Mouse (Mus musculus) gastrocnemius, adult 2 months (tissue): Measurements from ENCODE around the gene Nkx2-5. TPM values are rescaled to one million over a fixed set of nuclear protein-coding genes. Genes with fewer than 3 reads are reported as not detected.

Source experiments
- DNase-seq: peaks from one replicate; pipeline ENCODE4 v3.0.0; 2022
- H3K27ac ChIP-seq: fragments of 200-600 bp; 2 replicates; pipeline ENCODE4 v1.8.1; 2022; ENCODE audit warnings: mild to moderate bottlenecking
- H3K4me3 ChIP-seq: fragments of 200-600 bp; 2 replicates; pipeline ENCODE4 v1.8.1; 2022; ENCODE audit warnings: mild to moderate bottlenecking, moderate library complexity
- CTCF ChIP-seq: fragments of 200-600 bp; IDR thresholded peaks from 2 replicates; pipeline ENCODE4 v1.8.1; 2022; ENCODE audit warnings: antibody characterized with exemption, mild to moderate bottlenecking, moderate library complexity
- intact Hi-C: fragments of 180-260 bp; cut with DNase I; formaldehyde crosslinking; loops from one replicate; pipeline ENCODE4 v1.15.1; 2025
- total RNA-seq, 2 experiments: library from RNA; stranded (reverse); gene quantifications; 2 replicates each; pipeline ENCODE4 v1.2.3; 2021

The Nkx2-5 gene
- total RNA-seq, 2 experiments from 2014 or later: not detected

GRCm38 (mm10) chr17:26813497-26813896, 31.3 kb downstream of the Nkx2-5 start:
- no peak for TF ChIP-seq CTCF
- intact Hi-C loops: no loop called here
- no peak overlapping the region for H3K27ac ChIP-seq
- no peak for DNase-seq
- H3K4me3 ChIP-seq: no peak overlapping the region

DNA sequence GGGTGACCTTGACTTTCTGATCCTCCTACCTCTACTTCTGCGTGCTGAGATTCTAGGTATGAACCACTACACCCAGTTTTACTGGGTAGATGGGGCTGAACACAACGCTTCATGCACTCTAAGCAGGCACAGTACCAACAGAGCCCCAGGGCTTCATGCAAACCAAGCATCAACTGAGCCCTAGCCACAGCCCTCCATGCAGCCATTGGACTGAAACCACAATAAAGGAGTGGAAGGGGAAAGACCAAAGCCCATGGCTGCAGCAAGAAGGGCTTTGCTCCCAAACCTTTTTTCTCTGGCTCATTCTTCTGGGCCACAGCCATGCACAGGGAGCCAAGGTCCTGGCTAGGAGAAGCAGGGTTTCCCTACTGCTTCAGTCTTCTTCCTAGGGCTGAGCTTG, 32.2 kb downstream of the Nkx2-5 start:
- DNase-seq: no peak
- TF ChIP-seq CTCF: no peak
- intact Hi-C loops: no loop called here
- H3K4me3 ChIP-seq: no peak overlapping the region
- no peak overlapping the region for H3K27ac ChIP-seq

DNA sequence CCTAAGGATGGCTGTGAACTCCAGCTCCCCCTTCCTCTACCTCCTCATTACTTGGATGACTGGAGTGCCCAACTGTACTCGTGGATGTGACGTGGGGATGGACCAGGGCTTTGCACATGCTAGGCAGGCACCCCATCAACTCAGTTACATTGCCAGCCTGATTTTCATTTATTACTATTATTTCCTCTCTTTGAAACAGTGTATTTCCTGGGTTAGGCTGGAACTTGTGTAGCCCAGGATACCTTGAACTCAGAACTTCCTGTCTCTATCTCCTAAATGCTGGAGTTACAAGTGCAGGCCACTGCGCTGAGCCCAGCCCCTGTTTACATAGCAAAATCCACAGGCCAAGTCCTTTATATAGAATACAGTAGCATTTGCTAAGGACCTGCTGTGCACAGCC, 41.9 kb downstream of the Nkx2-5 start:
- Histone ChIP-seq H3K4me3 (no peak overlapping the region), H3K27ac (no peak overlapping the region)
- TF ChIP-seq CTCF: no peak
- intact Hi-C loops: no loop called here
- DNase-seq: no peak

DNA sequence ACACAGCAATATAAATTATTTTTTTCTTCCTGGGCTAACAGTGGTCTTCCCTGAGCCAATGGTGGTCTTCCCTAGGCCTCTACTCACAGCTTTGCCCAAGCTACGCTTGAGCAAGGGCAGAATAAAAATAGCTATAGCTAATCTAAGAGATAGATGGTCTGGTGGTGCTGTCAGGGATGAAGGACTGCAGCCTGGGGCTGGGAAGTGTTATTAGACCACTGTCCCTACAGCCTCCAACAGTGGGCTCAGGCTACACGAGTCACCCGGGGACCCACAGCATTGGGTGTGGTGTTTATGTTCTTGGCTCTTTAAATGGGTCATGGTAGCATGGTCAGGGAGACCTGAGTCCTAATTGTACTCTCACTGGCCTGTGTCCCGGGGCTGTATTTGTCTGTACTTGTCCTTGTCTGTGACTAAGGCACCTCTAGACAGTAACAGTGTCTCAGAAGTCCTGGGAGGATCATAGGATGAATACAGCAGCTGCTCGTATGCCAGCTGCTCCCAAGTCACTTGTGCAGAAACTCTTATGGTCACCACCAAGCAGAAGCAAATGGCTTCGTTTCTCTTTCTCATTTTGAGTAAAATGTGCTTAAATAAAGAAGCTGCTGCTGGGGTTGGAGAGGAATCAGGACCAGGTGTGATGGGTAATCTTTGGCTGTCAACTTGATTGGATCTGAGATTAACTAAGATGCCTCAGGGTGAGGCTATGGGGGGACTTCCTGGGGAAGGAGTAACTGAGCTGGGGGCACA, 47.3 kb downstream of the Nkx2-5 start:
- intact Hi-C loops: no loop called here
- DNase-seq: no peak
- Histone ChIP-seq H3K4me3 (no peak overlapping the region), H3K27ac (no peak overlapping the region)
- no peak for TF ChIP-seq CTCF

DNA sequence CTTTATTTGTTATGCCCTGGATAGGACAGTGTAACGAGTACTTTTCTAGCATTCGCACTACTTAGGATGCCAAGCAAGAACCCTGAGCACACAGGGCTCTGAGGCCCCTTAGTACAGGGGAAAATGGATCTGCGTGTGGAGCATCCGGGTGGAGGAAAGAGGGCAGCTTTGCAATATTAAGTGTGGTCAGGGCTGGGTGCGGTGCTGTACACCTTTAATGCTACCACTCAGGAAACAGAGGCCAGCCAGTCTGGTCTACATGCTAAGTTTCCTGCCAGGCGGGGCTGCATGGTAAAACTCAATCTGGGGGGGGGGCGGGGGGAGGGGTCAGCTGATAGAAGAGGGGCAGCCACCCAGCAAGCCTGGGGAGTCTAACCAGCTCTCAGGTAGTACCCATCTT, 49.4 kb downstream of the Nkx2-5 start:
- DNase-seq: no peak
- no peak for TF ChIP-seq CTCF
- H3K4me3 ChIP-seq: no peak overlapping the region
- intact Hi-C loops: no loop called here
- no peak overlapping the region for H3K27ac ChIP-seq

- peak; percentile 81 for TF ChIP-seq CTCF
- H3K27ac ChIP-seq: no peak overlapping the region
- peak; percentile 63 for DNase-seq
- intact Hi-C loops: loop anchor here (1.0 kb wide), 1 partner anchor 92 kb away; no protein-coding TSS in a partner anchor
- no peak overlapping the region for H3K4me3 ChIP-seq
Measured at GRCm38 (mm10) chr17:26794744-26795143, 50.1 kb downstream of the Nkx2-5 start.

GRCm38 (mm10) chr17:26793068-26793765, 51.6 kb downstream of the Nkx2-5 start:
- no peak overlapping the region for H3K27ac ChIP-seq
- intact Hi-C loops: no loop called here
- TF ChIP-seq CTCF: no peak
- H3K4me3 ChIP-seq: no peak overlapping the region
- no peak for DNase-seq

DNA sequence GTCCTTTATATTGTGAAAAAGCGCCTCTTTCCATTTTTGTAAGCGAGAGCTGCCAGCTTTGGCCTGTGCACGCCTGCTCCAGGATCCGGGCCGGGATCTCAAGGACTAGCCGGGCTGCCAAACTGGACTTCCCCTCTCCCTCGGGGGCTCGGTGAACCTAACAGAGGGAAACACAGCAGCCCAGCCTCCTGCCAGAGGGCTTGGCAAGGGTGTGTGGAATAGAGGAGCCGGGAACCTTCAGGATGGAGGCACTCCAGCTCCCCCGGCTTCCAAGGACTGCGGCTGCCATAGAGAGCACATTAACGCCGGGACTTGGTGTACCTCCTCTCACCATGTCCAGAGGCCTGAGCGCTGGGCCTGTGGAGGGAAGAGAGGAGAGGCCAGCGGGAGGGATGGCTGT, 52.7 kb downstream of the Nkx2-5 start:
- no peak for TF ChIP-seq CTCF
- intact Hi-C loops: no loop called here
- no peak overlapping the region for H3K4me3 ChIP-seq
- H3K27ac ChIP-seq: 0 out of 2 replicates have a peak overlapping the region, but pooled peaks have one; percentile 8
- peak; percentile 80 for DNase-seq

GRCm38 (mm10) chr17:26791580-26791979, 53.2 kb downstream of the Nkx2-5 start:
- Histone ChIP-seq H3K27ac (0 out of 2 replicates have a peak overlapping the region, but pooled peaks have one; percentile 8), H3K4me3 (no peak overlapping the region)
- intact Hi-C loops: no loop called here
- TF ChIP-seq CTCF: no peak
- no peak for DNase-seq

DNA sequence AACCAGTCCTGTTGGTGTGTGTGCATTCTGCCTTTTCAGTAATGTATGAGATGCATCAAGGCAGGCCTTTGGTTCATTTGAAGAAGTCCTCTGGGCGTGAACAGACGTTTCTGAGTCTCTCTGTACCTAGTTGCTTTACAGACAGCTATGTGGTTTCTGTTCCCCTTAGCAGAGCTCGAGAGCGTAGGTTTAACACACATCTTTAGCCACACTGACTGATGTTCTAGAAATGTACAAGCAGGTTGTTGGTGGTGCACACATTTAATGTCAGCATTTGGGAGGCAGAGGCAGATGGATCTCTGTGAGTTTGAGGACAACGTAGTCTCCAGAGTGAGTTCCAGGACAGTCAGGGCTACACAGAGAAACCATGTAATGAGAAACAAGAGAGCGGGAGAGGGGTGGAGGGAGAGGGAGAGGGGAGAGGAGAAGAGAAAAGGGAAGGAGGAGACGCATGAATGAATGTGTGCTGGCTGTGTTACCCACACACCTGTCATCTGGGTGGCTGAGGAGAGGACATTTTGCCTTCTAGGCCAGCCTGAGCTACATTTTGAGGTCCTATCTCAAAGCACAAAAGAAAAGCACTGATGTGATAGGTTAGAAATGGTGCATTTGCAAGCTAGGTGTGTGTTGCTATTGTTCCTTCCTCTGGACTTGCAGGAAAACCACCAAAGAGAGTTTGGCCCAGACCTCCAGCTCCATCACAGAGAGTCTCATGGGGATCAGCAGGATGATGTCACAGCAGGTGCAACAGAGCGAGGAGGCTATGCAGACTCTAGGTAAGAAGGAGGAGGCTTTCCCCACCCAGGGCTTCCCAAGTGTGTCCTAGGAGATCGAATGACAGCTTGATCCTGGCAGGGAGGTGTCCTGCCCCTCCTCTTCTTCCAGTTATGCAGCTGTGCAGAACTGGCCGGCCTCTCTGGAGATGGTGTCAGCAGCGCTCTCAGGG, 54.3 kb downstream of the Nkx2-5 start:
- TF ChIP-seq CTCF: no peak
- DNase-seq: peak; percentile 30
- intact Hi-C loops: no loop called here
- Histone ChIP-seq H3K27ac (no peak overlapping the region), H3K4me3 (no peak overlapping the region)

DNA sequence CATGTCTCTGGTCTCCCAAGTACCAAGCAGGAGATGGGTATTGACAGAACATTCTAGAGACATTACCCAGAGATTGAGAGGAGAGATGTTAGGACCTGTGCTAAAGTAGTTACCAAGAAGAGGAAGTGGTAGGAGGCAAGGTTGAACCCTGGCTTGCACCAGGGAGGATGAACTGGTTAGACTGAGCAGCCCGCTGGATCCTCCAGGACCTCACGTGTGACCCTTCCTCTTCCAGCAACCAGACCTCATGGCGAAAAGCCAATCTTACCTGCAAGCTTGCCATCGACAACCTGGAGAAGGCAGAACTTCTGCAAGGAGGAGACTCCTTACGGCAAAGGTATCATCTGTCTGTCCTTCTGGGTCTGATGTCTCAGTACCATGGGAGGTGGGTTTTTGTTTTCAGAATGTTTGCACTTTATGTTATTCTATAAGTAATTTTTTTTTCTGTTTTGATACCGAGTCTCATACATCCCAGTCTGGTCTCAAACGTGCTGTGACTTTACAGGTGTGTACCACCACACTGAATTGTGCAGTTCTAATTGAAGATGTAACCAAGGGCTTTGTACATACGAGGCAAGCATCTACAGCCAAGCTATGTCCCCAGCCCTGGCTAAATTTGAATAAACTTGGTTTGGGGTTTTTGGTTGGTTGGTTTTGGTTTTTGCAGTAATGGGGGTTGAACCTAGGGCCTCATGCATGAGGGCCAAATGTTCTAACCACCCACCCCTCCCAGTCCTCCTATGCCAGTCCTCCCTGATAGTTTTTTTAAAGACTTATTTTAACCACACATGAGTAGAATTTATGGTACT, 55.1 kb downstream of the Nkx2-5 start:
- no peak for DNase-seq
- intact Hi-C loops: no loop called here
- TF ChIP-seq CTCF: no peak
- Histone ChIP-seq H3K4me3 (no peak overlapping the region), H3K27ac (no peak overlapping the region)

DNA sequence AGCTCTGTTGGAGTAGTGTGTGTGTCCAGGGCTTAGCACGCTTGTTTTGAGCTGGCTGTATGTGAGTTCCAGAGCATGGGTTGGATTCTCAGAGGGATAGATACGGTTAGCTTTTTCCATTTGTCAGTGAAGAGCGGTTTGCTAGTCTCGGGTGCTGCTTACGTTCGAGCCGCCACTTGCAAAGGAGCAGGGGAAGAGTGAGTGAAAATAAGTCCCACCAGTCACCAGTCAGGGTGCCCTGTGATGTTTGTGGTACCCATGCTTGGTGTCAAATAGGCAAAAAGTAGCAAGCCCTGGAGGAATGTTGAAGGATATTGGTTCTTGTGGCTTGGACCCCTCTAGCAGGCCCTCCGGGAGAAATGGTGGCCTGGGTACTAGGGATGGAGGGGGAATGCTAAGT, 55.8 kb downstream of the Nkx2-5 start:
- intact Hi-C loops: no loop called here
- TF ChIP-seq CTCF: no peak
- Histone ChIP-seq H3K27ac (no peak overlapping the region), H3K4me3 (no peak overlapping the region)
- DNase-seq: no peak

Other genes with a start within 250 kb of the Nkx2-5 start
- gene Atp6v0e, start 181.8 kb downstream of the Nkx2-5 start, total RNA-seq: 10 to 100 TPM; 28.7 to 31.2 TPM
- gene Crebrf, start 129.4 kb downstream of the Nkx2-5 start, total RNA-seq: 10 to 100 TPM; 39.6 to 40.2 TPM
- 10 to 100 TPM; 27.3 to 30.3 TPM for gene Bnip1, start 63.9 kb downstream of the Nkx2-5 start, total RNA-seq
- gene Kifc5b, start 72.1 kb upstream of the Nkx2-5 start, total RNA-seq: under 1 TPM; 0.18 to 0.64 TPM
- gene Phf1, start 88.0 kb upstream of the Nkx2-5 start, total RNA-seq: 10 to 100 TPM in 1 of 2 experiments, 1 to 10 TPM in 1; 9.2 to 10.7 TPM
- 100 to 1,000 TPM in 1 of 2 experiments, 10 to 100 TPM in 1; 93.8 to 104 TPM for gene Cuta, start 94.6 kb upstream of the Nkx2-5 start, total RNA-seq
- 1 to 10 TPM; 3.0 to 3.5 TPM for gene Syngap1, start 96.2 kb upstream of the Nkx2-5 start, total RNA-seq
- gene Zbtb9, start 128.2 kb upstream of the Nkx2-5 start, total RNA-seq: under 1 TPM; 0.17 to 0.41 TPM
- gene Bak1, start 184.0 kb upstream of the Nkx2-5 start, total RNA-seq: 10 to 100 TPM; 15.5 to 20.1 TPM
- 1 to 10 TPM; 1.9 to 2.1 TPM for gene Itpr3, start 212.3 kb upstream of the Nkx2-5 start, total RNA-seq